ENCODE assay signal across 7 mouse cellular contexts in the genomic region with DNA sequence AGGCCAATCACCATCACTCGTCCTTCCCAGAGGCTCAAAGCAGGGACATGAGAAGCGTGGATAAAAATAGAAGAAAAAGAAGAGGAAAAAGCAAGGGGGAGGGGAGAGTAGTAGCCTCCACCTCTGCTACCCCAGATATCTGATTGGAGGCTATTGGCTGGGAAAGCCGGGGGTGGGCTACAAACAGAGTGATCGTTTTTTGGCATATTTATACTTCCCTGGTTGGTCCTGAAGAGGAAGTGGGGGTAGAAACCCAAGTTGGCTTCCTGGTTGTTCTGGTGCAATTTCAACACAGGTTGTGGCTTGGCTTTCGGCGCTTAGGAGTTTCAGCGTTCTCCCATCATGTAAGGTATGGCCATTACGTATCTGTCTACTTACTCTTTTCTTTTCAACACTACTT. TPM values are rescaled to one million over a fixed set of nuclear protein-coding genes. Genes with fewer than 3 reads are reported as not detected.
DNase-seq lines count a peak whose midpoint lies in the region; ATAC-seq lines count a peak whose summit lies in the region.

A gene (plus strand): TSS at position 234 of the 400 bp plus-strand sequence.

- peak within 1 kb of the TSS; percentile 95 for H3K9ac ChIP-seq in embryonic facial prominence, embryonic 14.5 days (ENCODE audit: low read depth, low read length)
- peak within 1 kb of the TSS; percentile 95 for H3K9ac ChIP-seq in heart, embryonic 16.5 days (ENCODE audit: low read length)
- H3K9ac ChIP-seq in limb, embryonic 11.5 days (ENCODE audit: low read length), result peak within 1 kb of the TSS; percentile 96
- H3K9ac ChIP-seq in midbrain, embryonic 13.5 days (replicated peaks), result peak within 1 kb of the TSS; percentile 95

- no peaks in the 10 kb centered on the region for H3K9me3 ChIP-seq in embryonic facial prominence, embryonic 14.5 days (ENCODE audit: control insufficient read depth, low read length)
- no peaks in the 10 kb centered on the region for H3K9me3 ChIP-seq in heart, embryonic 16.5 days (replicated peaks; ENCODE audit: control insufficient read depth, low read length)
- no peaks in the 10 kb centered on the region for H3K9me3 ChIP-seq in limb, embryonic 11.5 days (ENCODE audit: control insufficient read depth, low read length)
- H3K9me3 ChIP-seq in midbrain, embryonic 13.5 days, result no peaks in the 10 kb centered on the region

- H3K27ac ChIP-seq in embryonic facial prominence, embryonic 14.5 days (replicated peaks; ENCODE audit: low read depth, low read length), result peak within 1 kb of the TSS; percentile 96
- H3K27ac ChIP-seq in heart, embryonic 16.5 days (ENCODE audit: low read length), result peak within 1 kb of the TSS; percentile 98
- peak within 1 kb of the TSS; percentile 92 for H3K27ac ChIP-seq in limb, embryonic 11.5 days (replicated peaks; ENCODE audit: low read depth, low read length)
- H3K27ac ChIP-seq in midbrain, embryonic 13.5 days, result peak within 1 kb of the TSS; percentile 96

- H3K4me2 ChIP-seq in embryonic facial prominence, embryonic 14.5 days (ENCODE audit: low read depth, low read length), result peak within 1 kb of the TSS; percentile 72
- peak within 1 kb of the TSS; percentile 67 for H3K4me2 ChIP-seq in heart, embryonic 16.5 days (ENCODE audit: low read depth, low read length)
- peak within 1 kb of the TSS; percentile 58 for H3K4me2 ChIP-seq in limb, embryonic 11.5 days (ENCODE audit: low read depth, severe bottlenecking)
- peak within 1 kb of the TSS; percentile 66 for H3K4me2 ChIP-seq in midbrain, embryonic 13.5 days (replicated peaks)

- H3K36me3 ChIP-seq in embryonic facial prominence, embryonic 14.5 days (ENCODE audit: control insufficient read depth, insufficient read depth, low read length), result peaks cover 10% of the 10 kb centered on the region; the same call in 1 of the 2 replicates
- peaks cover 4% of the 10 kb centered on the region for H3K36me3 ChIP-seq in heart, embryonic 16.5 days (ENCODE audit: control insufficient read depth, insufficient read depth)
- H3K36me3 ChIP-seq in limb, embryonic 11.5 days (ENCODE audit: control insufficient read depth, insufficient read depth, low read length), result peaks cover 4% of the 10 kb centered on the region; the same call in 1 of the 2 replicates
- H3K36me3 ChIP-seq in midbrain, embryonic 13.5 days, result peaks cover 3% of the 10 kb centered on the region; the same call in 1 of the 2 replicates

- 10% methylated on average over 8 of the region's 8 CpGs for WGBS in embryonic facial prominence, embryonic 14.5 days
- WGBS in heart, embryonic 16.5 days, result 3% methylated on average over 8 of the region's 8 CpGs
- WGBS in limb, embryonic 11.5 days, result 18% methylated on average over 8 of the region's 8 CpGs
- 22% methylated on average over 8 of the region's 8 CpGs for WGBS in midbrain, embryonic 13.5 days

- H3K4me3 ChIP-seq in embryonic facial prominence, embryonic 14.5 days (ENCODE audit: low read depth, low read length), result peak within 1 kb of the TSS; percentile 89
- H3K4me3 ChIP-seq in heart, embryonic 16.5 days (ENCODE audit: low read length), result peak within 1 kb of the TSS; percentile 90
- peak within 1 kb of the TSS; percentile 64 for H3K4me3 ChIP-seq in limb, embryonic 11.5 days (ENCODE audit: low read depth, low read length)
- peak within 1 kb of the TSS; percentile 85 for H3K4me3 ChIP-seq in midbrain, embryonic 13.5 days (replicated peaks)

- H3K27me3 ChIP-seq in embryonic facial prominence, embryonic 14.5 days (replicated peaks; ENCODE audit: control insufficient read depth, insufficient read depth, low read length), result no peaks in the 10 kb centered on the region
- no peaks in the 10 kb centered on the region for H3K27me3 ChIP-seq in heart, embryonic 16.5 days (ENCODE audit: control insufficient read depth, insufficient read depth, low read length)
- no peaks in the 10 kb centered on the region for H3K27me3 ChIP-seq in limb, embryonic 11.5 days (ENCODE audit: control insufficient read depth, insufficient read depth, low read length)
- no peaks in the 10 kb centered on the region for H3K27me3 ChIP-seq in midbrain, embryonic 13.5 days

- ATAC-seq in embryonic facial prominence, embryonic 14.5 days (ENCODE audit: low read depth), result no peak
- ATAC-seq in heart, embryonic 16.5 days (replicated peaks; ENCODE audit: extremely low read depth, insufficient read depth, low FRiP score), result peak; percentile 49
- ATAC-seq in limb, embryonic 11.5 days (ENCODE audit: insufficient number of reproducible peaks, low FRiP score, low TSS enrichment, low read depth), result 0 out of 2 replicates have a peak, but pooled peaks have one; percentile 33
- ATAC-seq in midbrain, embryonic 13.5 days, result no peak

- H3K4me1 ChIP-seq in embryonic facial prominence, embryonic 14.5 days (ENCODE audit: control insufficient read depth, insufficient read depth, low read length), result peaks cover 9% of the 10 kb centered on the region
- H3K4me1 ChIP-seq in heart, embryonic 16.5 days (ENCODE audit: control insufficient read depth, insufficient read depth, low read length), result peaks cover 16% of the 10 kb centered on the region
- H3K4me1 ChIP-seq in limb, embryonic 11.5 days (ENCODE audit: control insufficient read depth, insufficient read depth, low read length), result no peaks in the 10 kb centered on the region
- peaks cover 40% of the 10 kb centered on the region for H3K4me1 ChIP-seq in midbrain, embryonic 13.5 days (replicated peaks)

- DNase-seq in urinary bladder, postnatal 14 days (ENCODE audit: low spot score), result peak; percentile 6
- DNase-seq in urinary bladder, postnatal 36 days (ENCODE audit: low spot score in 2 of 2), result no peak
- DNase-seq in embryonic facial prominence, embryonic 14.5 days (ENCODE audit: low spot score), result peak; percentile 64
- DNase-seq in limb, embryonic 11.5 days (ENCODE audit: low spot score), result no peak
- no peak for DNase-seq in yolk sac, embryonic 10.5 days (ENCODE audit: low spot score)

RNA-seq across cellular contexts. Expression of the gene that starts here (rescaled TPM):
- 20.8 and 22.3 TPM in 2 replicates for polyA plus RNA-seq in embryonic facial prominence, embryonic 14.5 days (2014; fragmentation: Nextera tagmentation; extraction: Ambion mirVana)
- 57.5 and 57.6 TPM in 2 replicates for polyA plus RNA-seq in heart, embryonic 16.5 days (2015; fragmentation: Nextera tagmentation; extraction: Ambion mirVana)
- polyA plus RNA-seq in limb, embryonic 11.5 days (2014; fragmentation: Nextera tagmentation; extraction: Ambion mirVana), result 31.6 and 35.7 TPM in 2 replicates
- 59.8 and 60.0 TPM in 2 replicates for polyA plus RNA-seq in midbrain, embryonic 13.5 days (2015; fragmentation: Nextera tagmentation; extraction: Ambion mirVana)

Comparison
In these comparisons a context has a peak if more than half of its experiments do, and no peak if none do; other contexts are left out.
1. DNase-seq: peak in urinary bladder, postnatal 14 days (single experiment) and embryonic facial prominence, embryonic 14.5 days (single experiment); none in urinary bladder, postnatal 36 days (0 of 2), limb, embryonic 11.5 days (single experiment) and yolk sac, embryonic 10.5 days (single experiment).
2. ATAC-seq: peak in heart, embryonic 16.5 days (single experiment) and limb, embryonic 11.5 days (single experiment); none in embryonic facial prominence, embryonic 14.5 days (single experiment) and midbrain, embryonic 13.5 days (single experiment).
3. Peak in every context shown above with its lines, with median percentiles within 50 percentile points of each other: H3K27ac ChIP-seq, H3K4me2 ChIP-seq, H3K4me3 ChIP-seq and H3K9ac ChIP-seq.